Mouse (Mus musculus) midbrain, embryonic 15.5 days (tissue): ENCODE measurements around the gene Eif1. TPM values are rescaled to one million over a fixed set of nuclear protein-coding genes. Genes with fewer than 3 reads are reported as not detected.
"Not testable (repeated sequence)": the region's sequence is repeated elsewhere in the genome, so short reads cannot be mapped to it uniquely, and the experiment has no call there.

Experiments
- ATAC-seq: fragments of 200-750 bp; cut with Nextera tagmentation; replicated peaks from 2 replicates; pipeline ENCODE4 v1.8.0; 2017; ENCODE audit warnings: moderate TSS enrichment
- H3K27ac ChIP-seq: fragments of 300-500 bp; sonication (generic); 2 replicates; pipeline ENCODE4 v1.5.1; 2015; ENCODE audit warnings: mild to moderate bottlenecking, inconsistent platforms
- H3K27me3 ChIP-seq: fragments of 300-500 bp; sonication (generic); replicated peaks from 2 replicates; pipeline ENCODE4 v1.6.1; 2015; ENCODE audit warnings: inconsistent platforms
- H3K36me3 ChIP-seq: fragments of 300-500 bp; sonication (generic); replicated peaks from 2 replicates; pipeline ENCODE4 v1.6.1; 2015; ENCODE audit warnings: inconsistent platforms
- H3K4me1 ChIP-seq: fragments of 300-500 bp; sonication (generic); 2 replicates; pipeline ENCODE4 v1.6.1; 2015; ENCODE audit warnings: inconsistent platforms
- H3K4me2 ChIP-seq: fragments of 300-500 bp; sonication (generic); 2 replicates; pipeline ENCODE4 v1.6.1; 2015; ENCODE audit warnings: inconsistent platforms, mild to moderate bottlenecking, moderate library complexity
- H3K4me3 ChIP-seq: fragments of 300-500 bp; sonication (generic); 2 replicates; pipeline ENCODE4 v1.5.1; 2015; ENCODE audit warnings: mild to moderate bottlenecking, inconsistent platforms
- H3K9ac ChIP-seq: fragments of 300-500 bp; sonication (generic); 2 replicates; pipeline ENCODE4 v1.6.1; 2015; ENCODE audit warnings: mild to moderate bottlenecking, inconsistent platforms
- H3K9me3 ChIP-seq: fragments of 300-500 bp; sonication (generic); 2 replicates; pipeline ENCODE4 v1.6.1; 2016; ENCODE audit warnings: inconsistent platforms
- WGBS: fragments of 180-500 bp; shearing (Covaris S2); methylation state at CpG from one replicate; pipeline ENCODE4 v1.1.7; 2015; ENCODE audit warnings: mixed read lengths; 5-methylcytosine and 5-hydroxymethylcytosine counted together
- polyA plus RNA-seq: library from polyadenylated mRNA; unstranded; fragments of >200 nt; fragmentation: Nextera tagmentation; extraction: Ambion mirVana; gene quantifications from 2 replicates; pipeline ENCODE4 v1.2.1, GENCODE M21; 2015

The Eif1 gene
- polyA plus RNA-seq, 1 experiment from 2014 or later = 1,086 TPM

DNA sequence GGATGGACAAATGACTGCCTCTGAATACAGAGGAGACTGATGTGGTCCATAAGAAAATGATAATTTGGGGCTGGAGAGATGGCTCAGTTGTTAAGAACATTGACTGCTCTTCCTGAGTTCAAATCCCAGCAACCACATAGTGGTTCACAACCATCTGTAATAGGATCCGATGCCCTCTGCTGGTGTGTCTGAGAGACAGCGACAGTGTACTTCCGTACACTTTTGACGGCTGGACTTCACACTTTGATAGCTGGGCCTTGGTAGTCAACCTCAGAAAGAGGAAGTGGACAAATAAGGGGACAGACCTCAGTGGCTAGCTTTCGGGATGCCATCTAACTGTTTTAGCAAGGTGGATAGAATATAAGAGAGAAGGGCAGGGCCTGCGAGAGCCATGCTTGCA lies 40.5 kb downstream of the Eif1 start:
- Histone ChIP-seq H3K4me1 (peaks cover 10% of the 10 kb centered on the region), H3K36me3 (no peaks in the 10 kb centered on the region), H3K9me3 (no peaks in the 10 kb centered on the region), H3K4me2 (no peak overlapping the region), H3K4me3 (no peak overlapping the region), H3K27ac (no peak overlapping the region), H3K9ac (no peak overlapping the region), H3K27me3 (no peaks in the 10 kb centered on the region)
- 84% methylated on average over 6 of the region's 6 CpGs for WGBS
- ATAC-seq = no peak

DNA sequence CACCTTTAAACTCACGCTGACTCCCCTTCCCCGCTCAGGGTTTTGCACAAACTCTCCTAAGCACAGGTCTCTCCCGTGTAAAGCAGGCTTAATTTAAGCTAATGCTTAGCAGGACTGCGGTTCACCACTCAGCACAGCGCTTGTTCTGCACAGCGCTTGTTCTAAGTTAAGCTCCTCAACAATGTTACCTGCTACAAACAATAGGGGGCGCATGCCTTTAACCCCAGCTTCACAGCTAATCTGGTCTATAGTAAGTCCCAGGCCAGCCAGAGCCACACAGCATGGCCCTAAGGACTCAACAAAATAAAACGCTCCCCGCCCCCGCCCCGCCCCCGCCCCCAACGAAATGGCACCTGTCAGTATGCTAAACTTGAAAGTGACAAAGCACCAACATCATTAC lies 41.4 kb downstream of the Eif1 start:
- not testable (repeated sequence) for H3K4me2 ChIP-seq, H3K27me3 ChIP-seq, H3K36me3 ChIP-seq, H3K4me3 ChIP-seq, ATAC-seq, H3K9me3 ChIP-seq, H3K27ac ChIP-seq, H3K9ac ChIP-seq, H3K4me1 ChIP-seq
- no CpG with 5 or more reads among the region's 13 CpGs for WGBS

DNA sequence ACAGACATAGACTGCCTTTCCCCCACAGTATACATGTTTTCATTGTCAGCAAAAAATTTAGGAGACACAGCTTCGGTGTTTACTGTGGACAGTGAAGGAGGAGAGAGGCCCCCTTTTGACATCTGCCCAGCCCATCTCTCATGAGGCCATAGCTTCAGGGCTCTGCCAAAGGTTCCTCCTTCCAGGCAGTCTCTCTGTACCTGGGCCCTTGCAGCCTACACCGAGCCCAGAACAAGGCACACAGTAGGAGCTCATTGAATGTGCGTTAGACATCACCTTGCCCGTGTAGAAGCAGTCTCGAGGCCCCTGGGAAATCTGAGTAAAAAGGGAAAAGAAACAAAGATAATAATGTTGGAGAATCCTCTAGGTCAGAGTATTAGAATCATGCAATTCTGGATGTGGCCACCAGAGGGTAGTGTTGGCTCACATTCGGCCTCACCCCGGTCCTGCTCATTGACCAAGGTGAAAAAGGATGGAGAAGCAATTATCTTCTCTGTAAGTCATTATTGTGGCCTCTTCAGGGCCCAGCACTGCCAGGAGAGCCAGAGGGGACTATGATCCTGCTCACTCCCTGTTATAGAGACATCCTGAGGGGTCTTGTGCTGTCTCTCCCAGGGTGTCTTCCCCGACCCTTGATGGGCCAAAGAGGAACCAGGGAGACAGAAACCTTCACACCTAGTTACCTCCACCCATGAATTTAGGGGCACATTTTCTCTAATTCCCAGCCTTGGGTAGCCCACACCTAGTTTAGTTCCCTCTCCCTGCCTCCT lies 42.7 kb downstream of the Eif1 start:
- Histone ChIP-seq H3K9me3 (no peaks in the 10 kb centered on the region), H3K27ac (0 out of 2 replicates have a peak overlapping the region, but pooled peaks have one; percentile 45), H3K4me2 (no peak overlapping the region), H3K36me3 (no peaks in the 10 kb centered on the region), H3K9ac (no peak overlapping the region), H3K4me1 (peaks cover 9% of the 10 kb centered on the region), H3K27me3 (no peaks in the 10 kb centered on the region), H3K4me3 (no peak overlapping the region)
- 15% methylated on average over 8 of the region's 8 CpGs for WGBS
- peak; percentile 72 for ATAC-seq

DNA sequence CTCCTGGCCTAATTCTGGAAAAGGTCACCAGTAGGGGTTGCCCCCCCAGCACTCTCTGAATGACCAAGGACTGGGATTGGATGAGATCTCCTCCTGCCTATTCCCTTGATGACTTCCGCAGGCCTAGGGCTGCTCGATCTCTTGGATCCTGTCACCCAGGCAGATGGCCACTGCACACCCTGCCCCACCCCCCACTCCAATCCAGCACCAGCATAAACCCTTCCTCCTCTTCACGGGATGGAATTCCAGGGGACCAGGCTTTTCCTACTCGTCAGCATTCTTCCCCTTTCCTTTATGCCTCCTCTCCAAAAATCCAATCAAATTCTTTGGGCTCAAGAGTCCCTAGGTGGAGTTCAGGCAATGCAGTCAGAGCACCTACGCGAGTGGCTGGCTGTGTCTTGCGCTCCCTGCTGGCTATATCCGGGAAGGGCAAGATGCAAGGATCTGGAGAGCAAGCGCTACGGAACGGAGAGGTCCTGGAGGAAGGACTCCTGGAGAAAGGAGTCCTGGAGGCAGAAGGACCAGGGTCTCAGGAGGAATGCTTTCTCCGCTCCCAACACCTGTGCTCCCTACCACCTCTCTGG lies 43.4 kb downstream of the Eif1 start:
- Histone ChIP-seq H3K4me2 (no peak overlapping the region), H3K36me3 (no peaks in the 10 kb centered on the region), H3K27me3 (no peaks in the 10 kb centered on the region), H3K4me3 (no peak overlapping the region), H3K4me1 (peaks cover 9% of the 10 kb centered on the region), H3K27ac (0 out of 2 replicates have a peak overlapping the region, but pooled peaks have one; percentile 45), H3K9me3 (no peaks in the 10 kb centered on the region), H3K9ac (no peak overlapping the region)
- 18% methylated on average over 12 of the region's 12 CpGs for WGBS
- 0 out of 2 replicates have a peak, but pooled peaks have one; percentile 51 for ATAC-seq

DNA sequence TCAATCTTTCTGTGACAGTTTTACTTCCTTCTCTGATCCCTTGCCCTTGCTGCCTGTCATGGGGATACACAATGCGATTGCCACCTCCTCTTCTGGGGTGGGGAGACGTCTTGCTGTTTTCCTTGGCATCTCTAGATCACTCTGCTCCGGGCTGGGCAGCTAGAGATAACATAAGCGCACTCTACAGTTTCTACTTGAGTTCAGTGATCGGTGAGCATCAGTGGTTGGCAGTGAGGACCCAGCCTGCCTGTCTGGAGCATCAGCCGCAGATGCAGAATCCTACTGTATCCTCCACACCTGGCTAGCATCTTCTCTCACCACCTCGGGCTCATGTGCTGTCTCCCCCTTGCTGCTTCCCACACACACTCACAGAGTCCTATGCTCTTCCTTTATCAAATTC lies 49.5 kb downstream of the Eif1 start:
- WGBS = 82% methylated on average over 7 of the region's 7 CpGs

DNA sequence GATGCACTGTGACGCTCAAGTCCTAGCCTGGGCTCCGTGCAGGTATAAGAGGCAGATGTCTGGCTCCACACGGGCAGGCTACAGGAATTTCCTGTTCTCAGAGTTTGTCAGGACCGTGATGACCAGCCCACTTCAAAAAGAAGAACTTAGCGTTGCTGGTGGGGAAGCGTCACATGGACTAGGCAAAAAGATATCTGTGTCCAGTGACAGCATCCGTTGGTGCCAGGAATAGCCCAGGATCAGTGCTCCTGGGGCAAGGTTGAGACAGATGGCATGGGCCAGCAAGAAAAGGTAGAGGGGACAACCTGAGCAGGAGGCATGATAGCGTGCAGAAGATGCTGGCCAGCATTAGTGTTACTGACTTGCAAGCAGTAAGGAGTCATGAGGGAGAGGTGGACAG lies 50.1 kb downstream of the Eif1 start:
- WGBS = 88% methylated on average over 8 of the region's 8 CpGs
- ATAC-seq = no peak
- Histone ChIP-seq H3K9ac (no peak overlapping the region), H3K4me2 (no peak overlapping the region), H3K27me3 (no peaks in the 10 kb centered on the region), H3K4me3 (no peak overlapping the region), H3K27ac (no peak overlapping the region), H3K36me3 (peaks cover 23% of the 10 kb centered on the region; the same call in 1 of the 2 replicates), H3K9me3 (no peaks in the 10 kb centered on the region), H3K4me1 (no peaks in the 10 kb centered on the region)

More for the DNA sequence above, 49.5 kb downstream of the Eif1 start:
- H3K4me2 ChIP-seq = no peak overlapping the region
- H3K27ac ChIP-seq = no peak overlapping the region
- no peak overlapping the region for H3K9ac ChIP-seq
- H3K9me3 ChIP-seq = no peaks in the 10 kb centered on the region
- no peaks in the 10 kb centered on the region for H3K4me1 ChIP-seq
- H3K36me3 ChIP-seq = peaks cover 19% of the 10 kb centered on the region; the same call in 1 of the 2 replicates
- H3K27me3 ChIP-seq = no peaks in the 10 kb centered on the region
- H3K4me3 ChIP-seq = no peak overlapping the region
- ATAC-seq = no peak

Other genes starting within 250 kb of the Eif1 start
- gene Krt32, start 231.7 kb upstream of the Eif1 start, polyA plus RNA-seq = not detected in 2 replicates
- not detected in 2 replicates for gene Krt35, start 223.6 kb upstream of the Eif1 start, polyA plus RNA-seq
- gene Krt36, start 214.3 kb upstream of the Eif1 start, polyA plus RNA-seq = not detected in 2 replicates
- 0.26 TPM in 1 of 2 replicates, not detected in the other for gene Krt13, start 198.3 kb upstream of the Eif1 start, polyA plus RNA-seq
- 0.42 and 4.2 TPM in 2 replicates for gene Krt15, start 184.0 kb upstream of the Eif1 start, polyA plus RNA-seq
- 2.1 and 2.6 TPM in 2 replicates for gene Krt19, start 171.2 kb upstream of the Eif1 start, polyA plus RNA-seq
- gene Krt9, start 126.6 kb upstream of the Eif1 start, polyA plus RNA-seq = not detected in 2 replicates
- 0.26 and 6.1 TPM in 2 replicates for gene Krt14, start 112.3 kb upstream of the Eif1 start, polyA plus RNA-seq
- not detected in 2 replicates for gene Krt16, start 71.0 kb upstream of the Eif1 start, polyA plus RNA-seq
- gene Krt17, start 58.9 kb upstream of the Eif1 start, polyA plus RNA-seq = 1.1 TPM in 1 of 2 replicates, not detected in the other
- gene Krt42, start 50.0 kb upstream of the Eif1 start, polyA plus RNA-seq = not detected in 2 replicates
- 2.0 and 2.3 TPM in 2 replicates for gene Gast, start 14.5 kb downstream of the Eif1 start, polyA plus RNA-seq
- gene Hap1, start 36.2 kb downstream of the Eif1 start, polyA plus RNA-seq = 315 and 316 TPM in 2 replicates
- 104 and 105 TPM in 2 replicates for gene Jup, start 77.9 kb downstream of the Eif1 start, polyA plus RNA-seq
- gene P3h4, start 95.0 kb downstream of the Eif1 start, polyA plus RNA-seq = 20.3 and 21.2 TPM in 2 replicates
- gene Fkbp10, start 95.8 kb downstream of the Eif1 start, polyA plus RNA-seq = 23.3 and 27.5 TPM in 2 replicates
- gene Nt5c3b, start 121.9 kb downstream of the Eif1 start, polyA plus RNA-seq = 115 and 116 TPM in 2 replicates
- gene Klhl10, start 122.0 kb downstream of the Eif1 start, polyA plus RNA-seq = 0.89 and 1.1 TPM in 2 replicates
- gene Klhl11, start 152.9 kb downstream of the Eif1 start, polyA plus RNA-seq = 12.4 and 12.8 TPM in 2 replicates
- gene Acly, start 208.1 kb downstream of the Eif1 start, polyA plus RNA-seq = 225 and 227 TPM in 2 replicates
- gene Ttc25, start 225.7 kb downstream of the Eif1 start, polyA plus RNA-seq = 1.8 and 2.4 TPM in 2 replicates